Mouse (Mus musculus) urinary bladder, postnatal 36 days (tissue): ENCODE measurements around the gene Ttll8.

Experiments
- DNase-seq, 2 experiments: peaks; one replicate each; pipeline ENCODE4 v3.0.0; 2022; ENCODE audit warnings: low spot score in 2 of 2, mixed read lengths in 1 of 2

Gene Ttll8

GRCm38 (mm10) chr15:88860781-88861180 lies 93.4 kb downstream of the Ttll8 start:
- no peak for DNase-seq

DNA sequence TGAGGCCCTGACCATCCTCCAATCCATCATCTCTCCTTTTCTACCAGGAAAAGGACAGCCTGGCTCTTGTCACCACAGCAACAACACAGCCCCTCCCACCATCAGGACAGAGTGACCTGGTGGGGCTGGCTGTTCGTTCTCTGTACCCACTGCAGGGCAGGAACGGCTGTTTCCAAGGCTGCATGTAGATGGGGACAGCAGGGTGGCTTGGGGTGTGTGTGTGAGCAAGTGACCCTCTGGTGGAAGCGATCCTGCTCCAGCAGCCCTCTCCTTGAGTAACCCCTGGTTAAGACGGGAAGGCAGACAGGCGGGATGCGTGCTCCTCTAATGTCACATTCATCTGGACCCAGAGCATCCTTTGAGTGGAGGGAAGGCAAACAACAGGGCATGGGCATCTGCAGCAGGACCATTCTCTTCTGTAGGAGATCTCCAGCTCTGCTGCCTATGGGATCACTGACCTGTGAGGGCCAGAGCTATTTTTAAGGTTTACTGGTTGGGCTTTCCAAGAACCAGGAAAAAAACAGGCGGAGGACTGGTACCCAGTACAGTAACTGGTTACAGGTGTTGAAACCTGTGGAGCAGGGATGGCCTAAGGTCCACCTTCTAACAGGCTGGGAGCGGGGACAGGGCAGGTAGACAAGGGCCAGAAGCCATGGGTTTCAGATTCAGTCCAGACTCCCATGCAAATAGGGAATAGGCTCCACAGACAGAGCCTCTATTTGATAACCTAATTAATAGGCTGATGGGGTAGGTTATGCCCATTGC lies 94.8 kb downstream of the Ttll8 start:
- DNase-seq = no peak

GRCm38 (mm10) chr15:88858707-88859106 lies 95.5 kb downstream of the Ttll8 start:
- DNase-seq = no peak

GRCm38 (mm10) chr15:88858141-88858541 lies 96.1 kb downstream of the Ttll8 start:
- DNase-seq = peak in 1 of 2 experiments; percentile 79

DNA sequence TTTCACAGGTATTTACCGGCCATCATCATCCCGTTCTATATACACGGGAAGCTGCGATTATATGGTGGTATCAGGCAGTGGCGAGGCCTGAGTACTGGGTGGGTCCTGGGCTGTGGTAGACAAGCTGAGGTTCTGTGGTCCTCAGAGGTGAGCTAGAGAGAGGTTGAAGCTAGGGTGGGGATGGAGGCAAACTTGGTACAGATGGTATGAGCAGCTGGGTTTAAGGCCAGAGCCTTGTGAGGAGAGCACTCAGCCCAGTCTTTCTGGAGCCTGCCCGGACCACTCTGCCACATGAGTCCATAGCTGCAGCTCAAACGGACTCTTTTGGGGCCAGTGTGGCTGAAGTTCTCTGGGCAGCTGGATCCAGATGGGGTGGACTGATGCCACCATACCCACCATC lies 96.9 kb downstream of the Ttll8 start:
- DNase-seq = no peak

GRCm38 (mm10) chr15:88856613-88857012 lies 97.6 kb downstream of the Ttll8 start:
- DNase-seq = no peak

DNA sequence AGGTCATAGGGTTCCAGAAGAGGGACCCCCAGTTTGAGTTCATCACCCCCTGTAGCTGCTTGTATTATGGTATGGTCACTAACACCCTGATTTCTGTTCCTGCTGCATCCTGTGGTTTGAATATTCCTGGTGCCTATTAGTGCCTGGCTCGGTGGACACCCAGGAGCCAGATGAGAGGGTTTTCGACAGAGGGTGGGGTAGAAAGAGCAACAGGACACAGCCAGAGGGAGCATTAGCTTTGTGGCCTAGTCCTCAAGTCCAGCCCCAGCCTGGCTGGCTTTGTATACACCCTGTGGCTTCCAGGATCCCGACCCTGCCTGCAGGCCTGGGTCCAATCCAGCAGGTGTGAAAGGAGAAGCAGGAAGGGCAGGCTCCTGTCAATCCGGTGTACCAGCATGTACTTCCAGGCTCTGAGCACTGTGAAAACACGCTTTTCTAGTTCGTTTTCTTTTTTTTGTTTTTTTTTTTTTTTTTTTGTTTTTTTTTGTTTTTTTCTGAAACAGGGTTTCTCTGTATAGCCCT lies 98.3 kb downstream of the Ttll8 start:
- no peak for DNase-seq

DNA sequence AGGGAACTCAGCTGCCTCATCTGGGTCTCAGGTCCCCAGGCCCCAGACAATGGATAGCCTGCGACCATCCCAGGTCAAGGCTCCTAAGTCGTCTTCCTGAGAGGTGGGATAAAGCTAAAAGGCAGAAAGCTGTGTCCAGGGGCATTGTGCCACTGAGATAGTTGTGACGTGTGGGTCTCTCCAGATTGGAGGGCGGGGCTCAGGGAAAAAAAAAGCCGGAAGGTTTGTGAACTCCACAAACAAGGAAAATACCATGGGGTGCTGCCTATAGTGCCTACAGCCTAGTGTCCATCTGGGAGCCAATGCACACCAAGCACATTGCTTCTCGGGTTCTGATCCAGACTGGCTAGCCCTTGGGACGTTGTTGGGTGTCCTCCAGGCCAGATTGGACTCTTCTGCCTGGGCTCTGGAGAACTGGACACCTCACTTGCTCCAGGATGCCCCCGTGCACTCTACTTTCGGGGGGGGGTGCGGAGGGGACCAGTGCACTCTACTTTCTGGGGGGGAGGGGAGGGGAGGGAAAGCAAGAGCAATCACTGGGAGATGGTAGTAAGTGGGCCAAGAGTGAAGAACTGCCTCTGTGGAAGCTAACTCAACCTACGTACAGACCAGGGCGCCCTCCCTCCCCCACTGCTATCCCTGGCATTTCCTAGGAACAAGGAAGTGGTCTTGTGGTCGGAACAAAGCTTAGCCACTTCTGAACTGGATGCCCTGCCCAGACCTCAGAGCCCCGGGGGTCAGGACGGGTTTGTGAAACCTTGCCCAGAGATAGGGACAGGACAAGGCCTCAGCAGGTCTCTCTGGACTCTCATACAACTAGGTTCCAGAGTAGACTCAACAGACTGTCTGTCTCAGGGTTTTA lies 99.0 kb downstream of the Ttll8 start:
- no peak for DNase-seq

GRCm38 (mm10) chr15:88854119-88854968 lies 99.9 kb downstream of the Ttll8 start:
- DNase-seq = no peak

DNA sequence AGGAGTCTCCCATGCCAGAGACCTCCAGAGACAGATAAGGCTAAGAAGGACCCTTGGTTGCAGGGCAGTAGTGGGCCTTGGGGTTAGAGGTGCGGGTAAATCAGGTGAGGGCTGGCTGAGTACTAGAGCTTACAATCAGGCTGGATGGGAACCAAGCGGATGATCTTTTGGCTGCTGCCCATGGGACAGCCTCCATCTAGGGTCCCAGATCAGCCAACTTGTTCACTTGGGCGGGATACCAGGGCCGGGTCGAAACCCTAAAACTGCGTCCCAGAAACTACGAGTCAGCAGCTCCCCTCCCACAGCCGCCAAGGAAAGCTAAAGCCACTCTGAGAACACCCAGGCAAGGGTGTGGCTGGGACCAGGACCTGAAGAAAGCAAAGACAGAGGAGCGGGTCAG lies 101.1 kb downstream of the Ttll8 start:
- no peak for DNase-seq

GRCm38 (mm10) chr15:88851507-88852149 lies 102.6 kb downstream of the Ttll8 start:
- DNase-seq = peak; percentile 75 to 81

- DNase-seq = no peak
Observed at GRCm38 (mm10) chr15:88851076-88851475, 103.1 kb downstream of the Ttll8 start.

GRCm38 (mm10) chr15:88850146-88850826 lies 103.9 kb downstream of the Ttll8 start:
- DNase-seq = peak; percentile 81 to 94

- no peak for DNase-seq
Observed at GRCm38 (mm10) chr15:88849621-88850020, 104.6 kb downstream of the Ttll8 start.

DNA sequence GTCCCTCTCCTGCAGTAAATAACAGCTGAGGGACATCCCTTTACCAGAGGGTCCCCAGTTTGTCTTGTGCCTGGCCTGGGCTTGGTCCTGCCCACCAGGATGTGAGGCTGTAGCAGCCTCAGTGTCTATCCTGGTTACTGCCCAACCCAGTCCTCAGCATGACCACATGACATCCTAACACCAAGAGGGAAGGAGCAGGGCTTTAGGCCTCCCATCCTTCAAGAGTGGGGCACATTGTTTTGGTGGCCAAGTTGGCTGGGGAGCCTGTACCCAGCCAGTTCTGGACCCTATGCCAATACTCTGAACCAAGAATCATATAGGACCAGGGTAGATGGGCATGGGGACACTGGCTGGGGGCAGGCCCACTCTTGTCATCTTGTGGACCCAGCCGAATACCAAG lies 105.6 kb downstream of the Ttll8 start:
- DNase-seq = no peak

DNA sequence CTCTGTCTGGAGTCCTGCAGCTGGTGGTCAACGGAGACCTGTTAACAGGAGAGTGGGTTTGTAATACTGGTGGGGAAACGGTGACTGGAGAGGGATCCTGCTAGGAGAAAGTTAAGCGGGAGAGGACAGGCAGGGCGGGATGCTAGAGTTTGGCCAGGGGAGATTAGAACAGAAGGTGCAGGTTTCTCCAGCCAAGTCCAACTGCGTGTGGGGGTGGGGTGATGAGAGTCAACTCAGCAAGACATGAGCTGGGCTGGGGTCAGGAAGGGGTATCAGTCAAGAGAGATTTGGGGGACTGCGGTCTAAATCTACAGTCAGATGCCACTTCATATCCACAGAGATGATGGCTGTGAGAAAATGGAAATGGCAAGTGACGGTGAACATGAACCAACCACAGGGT lies 109.3 kb downstream of the Ttll8 start:
- no peak for DNase-seq

- DNase-seq = no peak
Observed at GRCm38 (mm10) chr15:88843486-88844097, 110.6 kb downstream of the Ttll8 start.

DNA sequence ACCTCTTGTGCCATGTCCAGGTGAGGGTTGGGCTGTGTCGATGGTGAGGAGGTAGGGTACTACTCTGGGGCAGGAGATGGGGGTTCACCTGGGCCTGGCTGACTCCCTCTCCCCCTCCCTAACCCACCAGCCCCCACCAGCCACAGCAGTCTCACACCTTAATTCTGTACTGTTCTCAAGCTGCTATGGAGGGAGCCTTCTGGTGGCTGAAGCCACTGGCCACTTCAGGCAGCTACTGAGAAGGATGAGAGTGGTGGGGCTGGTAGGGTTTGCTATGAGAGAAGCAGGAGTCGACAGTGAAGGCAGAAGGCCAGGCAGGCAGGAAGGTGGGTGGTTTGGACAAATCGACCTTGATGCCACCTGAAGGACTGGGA lies 111.9 kb downstream of the Ttll8 start:
- DNase-seq = no peak

DNA sequence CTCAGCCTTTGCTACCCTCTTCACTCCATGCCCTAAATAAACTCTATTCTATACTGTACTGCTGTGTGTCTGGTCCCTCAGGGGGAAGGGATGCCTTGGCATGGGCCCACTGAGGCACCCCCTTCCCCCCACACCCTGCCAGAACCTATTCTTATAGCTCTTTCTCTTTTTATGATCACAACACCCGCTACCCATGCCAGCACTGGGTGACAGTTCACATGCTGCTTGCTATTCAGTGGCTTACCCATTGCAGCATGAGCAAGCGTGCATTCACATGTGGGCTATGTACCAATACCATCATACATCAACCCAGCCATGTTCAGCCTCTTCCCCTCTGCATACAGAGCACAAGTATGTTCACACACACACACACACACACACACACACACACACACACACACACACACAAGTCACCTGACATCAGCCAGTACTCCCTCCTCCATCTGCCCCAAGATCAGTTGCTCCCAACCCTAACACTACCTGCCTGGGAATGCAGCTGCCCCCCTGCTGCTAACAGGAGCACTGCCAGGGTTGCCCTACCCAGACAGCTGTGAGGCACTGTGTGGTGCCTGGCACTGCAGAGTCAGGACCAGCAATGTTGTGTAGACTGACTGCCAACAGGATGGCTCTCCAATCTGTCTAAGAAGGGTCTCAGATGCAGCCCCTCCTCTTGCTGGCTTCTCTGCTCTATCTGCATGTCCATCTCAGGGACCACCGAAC lies 112.5 kb downstream of the Ttll8 start:
- no peak for DNase-seq

DNA sequence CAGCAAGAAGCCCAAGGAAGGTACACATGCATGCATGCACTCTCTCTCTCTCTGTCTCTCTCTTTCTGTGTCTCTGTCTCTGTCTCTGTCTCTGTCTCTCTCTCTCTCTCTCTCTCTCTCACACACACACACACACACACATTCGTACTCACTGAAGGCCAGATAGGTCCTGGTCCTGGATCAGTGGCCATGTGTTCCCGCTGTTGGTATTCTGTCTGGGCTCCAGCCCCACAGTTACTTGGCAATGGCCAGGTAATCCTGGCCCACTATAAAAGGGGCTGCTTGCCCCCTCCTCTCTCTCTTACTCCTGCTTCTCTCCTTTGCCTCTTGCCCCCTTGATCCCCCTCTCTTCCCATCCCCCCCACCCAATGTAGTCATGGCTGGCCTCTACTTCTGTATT lies 113.1 kb downstream of the Ttll8 start:
- DNase-seq = no peak
